Mouse (Mus musculus): ENCODE data around the gene Dnah2. TPM values are rescaled to one million over a fixed set of nuclear protein-coding genes. Genes with fewer than 3 reads are reported as not detected.

The Dnah2 gene
- 1.9 and 2.3 TPM in 2 replicates for polyA plus RNA-seq (2016; fragmentation: Nextera tagmentation; extraction: Ambion mirVana)

DNA sequence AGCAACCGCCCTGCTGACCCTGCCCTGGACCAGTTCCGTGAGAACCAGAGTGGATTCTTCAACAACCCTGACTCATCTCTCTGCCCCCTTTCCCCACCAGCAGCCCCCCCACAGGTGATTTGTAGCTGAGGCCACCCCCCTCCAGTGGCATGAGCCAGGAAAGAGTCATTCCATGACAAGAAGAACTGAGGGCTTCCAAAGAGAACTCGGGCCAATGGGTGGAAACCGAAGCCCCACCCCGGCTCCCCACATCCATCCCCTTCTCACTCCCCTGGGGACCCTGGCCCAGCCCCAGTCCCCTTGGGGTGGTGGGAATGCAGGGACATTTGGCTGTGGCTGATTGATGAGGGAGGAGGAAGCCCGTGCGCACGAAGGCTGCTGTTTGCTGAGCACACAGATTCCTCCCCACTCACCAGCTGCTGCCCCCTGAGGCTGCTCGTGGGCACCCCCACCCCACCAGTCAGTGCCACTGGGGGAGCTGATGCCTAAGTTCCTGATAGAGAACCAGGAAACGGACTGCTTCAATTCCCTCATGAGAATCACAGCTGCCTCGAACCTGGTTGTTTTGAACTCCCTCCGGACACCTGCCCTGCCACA, at the start of gene Dnah2:
Gene Dnah2 (minus strand): TSS at position 51 of the 597 bp plus-strand sequence.
- WGBS = 48% methylated on average over 12 of the region's 12 CpGs
- ATAC-seq (ENCODE audit: low FRiP score, low read depth) = no peak
- no peak within 1 kb of the TSS for H3K9ac ChIP-seq (replicated peaks)
- no peaks in the 10 kb centered on the region; the same call in 1 of the 2 replicates for H3K27me3 ChIP-seq
- no peak within 1 kb of the TSS; the same call in 1 of the 2 replicates for H3K4me2 ChIP-seq (replicated peaks)
- H3K27ac ChIP-seq (replicated peaks) = peak within 1 kb of the TSS; percentile 12; the same call in 1 of the 2 replicates
- peaks cover 74% of the 10 kb centered on the region for H3K4me1 ChIP-seq
- H3K9me3 ChIP-seq = no peaks in the 10 kb centered on the region
- H3K4me3 ChIP-seq = no peak within 1 kb of the TSS
- H3K36me3 ChIP-seq = no peaks in the 10 kb centered on the region

- Histone ChIP-seq H3K27ac (replicated peaks) (no peak overlapping the region), H3K4me1 (peaks cover 6% of the 10 kb centered on the region), H3K4me2 (replicated peaks) (no peak overlapping the region), H3K9ac (replicated peaks) (no peak overlapping the region), H3K27me3 (no peaks in the 10 kb centered on the region), H3K36me3 (peaks cover 29% of the 10 kb centered on the region), H3K4me3 (no peak overlapping the region), H3K9me3 (no peaks in the 10 kb centered on the region)
- no peak for ATAC-seq (ENCODE audit: low FRiP score, low read depth)
- 98% methylated on average over 6 of the region's 6 CpGs for WGBS
These were observed 45.9 kb upstream of the Dnah2 start for GRCm38 (mm10) chr11:69594853-69595252.

DNA sequence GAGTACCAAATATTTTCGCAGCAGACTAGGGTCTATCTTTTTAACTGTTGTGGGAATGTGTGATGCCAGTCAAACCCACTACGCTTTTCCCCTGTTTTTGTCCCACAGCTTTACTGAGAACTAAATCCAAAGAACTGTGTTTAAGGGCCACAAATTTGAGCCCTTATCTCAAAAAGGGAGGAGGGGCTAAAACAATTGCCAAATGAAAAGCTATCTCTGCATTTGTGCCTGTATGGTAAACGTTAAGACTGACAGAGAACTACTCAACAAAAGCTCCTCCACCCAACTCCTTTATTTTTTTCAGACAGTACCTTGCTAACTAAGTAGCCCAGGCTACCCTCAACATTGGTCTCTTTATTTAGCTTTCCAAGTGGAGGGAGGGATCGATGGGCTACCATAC, 43.9 kb upstream of the Dnah2 start:
- H3K27ac ChIP-seq (replicated peaks) = no peak overlapping the region
- no peak for ATAC-seq (ENCODE audit: low FRiP score, low read depth)

DNA sequence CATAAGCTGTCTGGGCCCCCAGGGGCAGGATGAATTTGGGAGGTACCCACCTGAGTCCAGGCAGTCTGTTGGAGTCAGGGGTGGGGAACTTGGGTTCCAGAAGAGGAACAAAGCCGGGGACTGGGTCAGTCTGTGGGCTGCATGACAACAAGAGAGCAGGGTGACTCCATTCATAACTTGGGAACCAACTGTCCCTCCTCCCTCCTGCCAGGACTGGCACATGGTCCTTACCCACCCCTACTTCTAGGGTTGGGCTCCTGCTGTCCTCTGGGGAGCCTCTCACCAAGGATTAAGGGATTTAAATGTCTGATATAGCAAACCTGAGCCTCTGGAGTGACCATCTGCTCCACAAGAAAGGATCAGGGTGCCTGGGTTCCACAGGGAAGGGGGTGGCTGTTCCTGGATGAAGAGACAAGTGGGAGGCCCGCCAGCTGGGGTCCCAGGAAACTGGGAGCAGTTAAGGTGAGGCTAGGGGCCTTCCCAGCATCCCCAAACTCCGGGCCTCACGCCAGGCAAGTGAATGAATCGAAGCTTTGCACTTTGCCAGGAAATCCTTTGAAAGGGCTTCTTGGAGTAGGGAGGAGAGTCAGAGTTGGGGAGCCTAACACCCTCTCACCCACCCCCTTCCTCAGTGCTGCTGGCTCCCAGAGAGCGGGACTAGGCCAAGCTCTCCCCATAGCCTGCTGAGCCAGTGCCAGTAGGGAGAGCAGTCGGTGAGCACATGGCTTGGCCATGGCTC, 43.2 kb upstream of the Dnah2 start:
- 73% methylated on average over 7 of the region's 7 CpGs for WGBS

More for the DNA sequence above, 43.9 kb upstream of the Dnah2 start:
- H3K4me1 ChIP-seq = no peaks in the 10 kb centered on the region
- no peak overlapping the region for H3K9ac ChIP-seq (replicated peaks)
- no peak overlapping the region for H3K4me3 ChIP-seq
- H3K27me3 ChIP-seq = no peaks in the 10 kb centered on the region
- no peak overlapping the region for H3K4me2 ChIP-seq (replicated peaks)
- no peaks in the 10 kb centered on the region for H3K9me3 ChIP-seq
- WGBS = 88% methylated on average over 4 of the region's 4 CpGs
- H3K36me3 ChIP-seq = peaks cover 49% of the 10 kb centered on the region

DNA sequence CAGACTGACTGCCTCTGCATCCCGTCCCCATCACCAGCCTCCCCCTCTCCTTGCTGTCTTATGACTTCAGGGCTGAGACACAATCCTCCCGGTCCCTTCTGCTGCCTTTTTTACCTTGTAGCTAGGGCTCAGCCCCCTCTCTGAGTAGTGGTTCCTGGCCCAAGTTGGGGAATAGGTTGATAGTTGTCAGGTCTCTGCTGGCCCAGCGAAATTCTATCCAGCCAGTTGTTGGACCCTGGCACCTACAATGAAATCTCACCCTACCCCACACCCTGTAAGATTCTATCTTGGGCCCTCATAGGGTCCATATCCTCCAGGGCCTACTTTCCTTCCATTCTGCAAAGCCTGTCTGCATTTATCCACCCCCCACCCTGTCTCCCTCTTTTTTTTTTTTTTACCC, 42.5 kb upstream of the Dnah2 start:
- Histone ChIP-seq H3K4me3 (no peak overlapping the region), H3K9ac (replicated peaks) (no peak overlapping the region), H3K27me3 (no peaks in the 10 kb centered on the region), H3K27ac (replicated peaks) (no peak overlapping the region), H3K9me3 (no peaks in the 10 kb centered on the region), H3K4me1 (no peaks in the 10 kb centered on the region), H3K4me2 (replicated peaks) (no peak overlapping the region), H3K36me3 (peaks cover 63% of the 10 kb centered on the region)
- no peak for ATAC-seq (ENCODE audit: low FRiP score, low read depth)
- 87% methylated on average over 3 of the region's 3 CpGs for WGBS

More for the DNA sequence above, 43.2 kb upstream of the Dnah2 start:
- 0 out of 2 replicates have a peak overlapping the region, but pooled peaks have one; percentile 35 for H3K27ac ChIP-seq (replicated peaks)
- ATAC-seq (ENCODE audit: low FRiP score, low read depth) = no peak
- H3K4me1 ChIP-seq = no peaks in the 10 kb centered on the region
- no peak overlapping the region for H3K9ac ChIP-seq (replicated peaks)
- no peaks in the 10 kb centered on the region for H3K27me3 ChIP-seq
- no peak overlapping the region for H3K4me3 ChIP-seq
- H3K9me3 ChIP-seq = no peaks in the 10 kb centered on the region
- H3K4me2 ChIP-seq (replicated peaks) = no peak overlapping the region
- peaks cover 56% of the 10 kb centered on the region for H3K36me3 ChIP-seq

DNA sequence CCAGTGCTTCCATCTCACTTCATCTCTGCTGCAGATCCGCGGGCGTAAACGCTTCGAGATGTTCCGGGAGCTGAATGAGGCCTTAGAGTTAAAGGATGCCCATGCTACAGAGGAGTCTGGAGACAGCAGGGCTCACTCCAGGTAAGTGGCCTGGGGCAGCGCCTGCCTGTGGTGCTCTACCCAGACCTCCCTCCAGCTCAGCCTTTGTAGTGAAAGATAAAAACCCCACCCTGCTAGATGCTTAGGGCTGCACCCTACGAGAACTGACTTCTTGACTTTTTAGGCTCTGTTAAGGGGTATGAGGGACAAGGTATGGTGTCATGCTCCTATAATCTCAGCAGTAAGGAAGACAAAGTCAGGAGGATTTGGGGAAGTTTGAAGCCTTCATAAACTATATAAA, 41.7 kb upstream of the Dnah2 start:
- no peak overlapping the region for H3K4me3 ChIP-seq
- no peak overlapping the region for H3K4me2 ChIP-seq (replicated peaks)
- no peaks in the 10 kb centered on the region for H3K27me3 ChIP-seq
- peaks cover 63% of the 10 kb centered on the region for H3K36me3 ChIP-seq
- WGBS = 91% methylated on average over 8 of the region's 8 CpGs
- no peak for ATAC-seq (ENCODE audit: low FRiP score, low read depth)
- H3K9me3 ChIP-seq = no peaks in the 10 kb centered on the region
- no peak overlapping the region for H3K9ac ChIP-seq (replicated peaks)
- no peak overlapping the region for H3K27ac ChIP-seq (replicated peaks)
- no peaks in the 10 kb centered on the region for H3K4me1 ChIP-seq

GRCm38 (mm10) chr11:69589207-69589834, 40.4 kb upstream of the Dnah2 start:
- H3K4me1 ChIP-seq = 0 out of 2 replicates have a peak, but pooled peaks cover 4% of the 10 kb centered on the region
- no peak overlapping the region for H3K4me2 ChIP-seq (replicated peaks)
- H3K9me3 ChIP-seq = no peaks in the 10 kb centered on the region
- ATAC-seq (ENCODE audit: low FRiP score, low read depth) = no peak
- no peaks in the 10 kb centered on the region for H3K27me3 ChIP-seq
- H3K36me3 ChIP-seq = peaks cover 63% of the 10 kb centered on the region
- H3K9ac ChIP-seq (replicated peaks) = no peak overlapping the region
- WGBS = 94% methylated on average over 22 of the region's 22 CpGs
- no peak overlapping the region for H3K4me3 ChIP-seq
- H3K27ac ChIP-seq (replicated peaks) = no peak overlapping the region

DNA sequence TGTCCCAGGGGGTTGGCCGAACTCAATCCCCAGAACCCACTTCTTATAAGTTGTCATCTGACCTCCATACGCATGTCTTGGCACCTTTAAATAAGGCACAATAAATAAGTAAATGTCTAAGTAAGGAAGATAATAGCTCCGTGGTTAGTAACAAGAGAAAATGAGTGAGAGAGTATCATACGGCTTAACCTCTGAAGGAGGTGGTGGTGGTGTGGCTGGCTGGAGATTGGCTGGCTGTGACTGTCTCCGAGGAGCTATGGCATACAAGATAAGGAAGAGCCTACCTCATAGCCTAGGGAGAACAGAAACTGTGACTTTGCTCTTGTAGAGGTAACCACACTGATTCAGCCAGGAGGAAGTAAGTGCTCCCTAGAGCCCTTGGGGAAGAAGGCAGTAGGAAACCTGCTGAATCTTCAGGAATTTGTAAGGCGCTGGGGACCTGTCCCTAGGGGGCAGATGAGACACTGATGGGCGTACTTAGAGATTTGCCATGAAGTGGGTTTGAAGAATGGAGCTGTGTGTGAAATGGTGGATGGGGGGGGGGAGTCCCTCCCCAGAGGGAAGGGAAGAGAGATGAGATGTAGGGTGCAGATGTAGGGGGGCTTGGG, 36.9 kb upstream of the Dnah2 start:
- 86% methylated on average over 7 of the region's 7 CpGs for WGBS

DNA sequence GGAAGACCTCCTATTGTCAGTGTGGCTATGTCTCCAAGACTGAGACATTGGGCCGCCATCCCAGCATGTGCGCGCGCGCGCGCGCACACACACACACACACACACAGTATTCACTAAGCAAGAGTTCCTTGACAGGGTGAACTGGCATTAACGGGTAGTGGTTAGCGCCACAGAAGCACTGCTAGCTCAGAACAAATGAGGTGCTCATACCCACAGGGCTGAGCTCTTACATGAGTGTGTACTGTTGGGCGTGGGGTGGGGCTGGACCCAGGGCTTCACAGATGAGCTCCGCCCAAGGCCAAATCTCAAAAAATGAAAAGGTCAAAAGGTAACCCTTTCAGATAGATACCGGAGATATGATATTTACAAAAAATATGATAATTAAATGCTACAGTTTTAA, 36.0 kb upstream of the Dnah2 start:
- no peak for ATAC-seq (ENCODE audit: low FRiP score, low read depth)
- Histone ChIP-seq H3K4me2 (replicated peaks) (no peak overlapping the region), H3K36me3 (peaks cover 35% of the 10 kb centered on the region), H3K4me1 (peaks cover 12% of the 10 kb centered on the region), H3K9ac (replicated peaks) (no peak overlapping the region), H3K9me3 (no peaks in the 10 kb centered on the region), H3K27ac (replicated peaks) (no peak overlapping the region), H3K27me3 (no peaks in the 10 kb centered on the region), H3K4me3 (no peak overlapping the region)
- WGBS = 97% methylated on average over 13 of the region's 13 CpGs

More for the DNA sequence above, 36.9 kb upstream of the Dnah2 start:
- Histone ChIP-seq H3K27me3 (no peaks in the 10 kb centered on the region), H3K9me3 (no peaks in the 10 kb centered on the region), H3K36me3 (peaks cover 44% of the 10 kb centered on the region), H3K4me1 (peaks cover 12% of the 10 kb centered on the region), H3K4me2 (replicated peaks) (no peak overlapping the region), H3K9ac (replicated peaks) (no peak overlapping the region), H3K27ac (replicated peaks) (no peak overlapping the region), H3K4me3 (no peak overlapping the region)
- no peak for ATAC-seq (ENCODE audit: low FRiP score, low read depth)

- H3K36me3 ChIP-seq = peaks cover 26% of the 10 kb centered on the region
- no peaks in the 10 kb centered on the region for H3K9me3 ChIP-seq
- no peaks in the 10 kb centered on the region for H3K27me3 ChIP-seq
- no peak overlapping the region for H3K9ac ChIP-seq (replicated peaks)
- no peak overlapping the region for H3K4me2 ChIP-seq (replicated peaks)
- no peak overlapping the region for H3K4me3 ChIP-seq
- peaks cover 15% of the 10 kb centered on the region for H3K4me1 ChIP-seq
- no peak overlapping the region for H3K27ac ChIP-seq (replicated peaks)
- WGBS = 92% methylated on average over 7 of the region's 7 CpGs
- ATAC-seq (ENCODE audit: low FRiP score, low read depth) = no peak
These were observed 35.1 kb upstream of the Dnah2 start for GRCm38 (mm10) chr11:69584008-69584407.

DNA sequence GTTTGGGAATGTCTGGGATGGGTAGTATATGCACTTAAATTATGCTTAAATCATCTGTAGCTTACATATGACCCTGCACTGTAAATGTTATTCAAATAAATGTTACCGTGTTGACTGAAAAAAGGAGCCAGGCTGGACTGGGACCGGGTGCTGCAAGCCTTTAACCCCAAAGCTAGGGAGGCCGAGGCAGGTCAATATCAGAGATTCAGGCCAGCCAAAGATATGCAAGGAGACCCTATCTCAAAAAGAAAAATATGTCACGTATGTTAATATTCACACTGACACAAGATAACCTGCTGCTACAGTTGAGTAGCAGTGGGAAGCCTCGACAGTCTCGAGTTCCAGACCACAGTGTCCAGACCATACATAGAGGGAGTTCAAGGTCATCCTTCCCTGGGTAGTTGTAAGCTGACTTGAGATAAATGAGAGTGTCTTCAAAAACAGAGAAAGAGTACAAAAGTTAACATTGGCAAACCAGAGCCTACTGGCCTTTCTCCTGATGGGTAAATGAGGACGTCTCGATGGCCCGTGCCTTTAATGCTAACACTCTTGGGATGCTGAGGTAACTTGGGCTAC, 33.4 kb upstream of the Dnah2 start:
- no peaks in the 10 kb centered on the region for H3K9me3 ChIP-seq
- H3K9ac ChIP-seq (replicated peaks) = peak overlapping the region; percentile 82; the same call in 1 of the 2 replicates
- no peaks in the 10 kb centered on the region for H3K27me3 ChIP-seq
- peak overlapping the region; percentile 87 for H3K4me2 ChIP-seq (replicated peaks)
- peak overlapping the region; percentile 25; the same call in 1 of the 2 replicates for H3K27ac ChIP-seq (replicated peaks)
- H3K4me1 ChIP-seq = peaks cover 28% of the 10 kb centered on the region
- peak overlapping the region; percentile 82 for H3K4me3 ChIP-seq
- H3K36me3 ChIP-seq = peaks cover 9% of the 10 kb centered on the region
- no peak for ATAC-seq (ENCODE audit: low FRiP score, low read depth)
- WGBS = 62% methylated on average over 9 of the region's 9 CpGs

All from midbrain, embryonic 12.5 days (tissue).